Mouse (Mus musculus): Measurements from ENCODE around the gene Slc45a3.

- TF ChIP-seq MAX (IDR thresholded peaks at IDR 0.05; ENCODE audit: low read depth) (no peak), MYOG (IDR thresholded peaks at IDR 0.05; ENCODE audit: control insufficient read depth in 1 of 3, insufficient read depth in 1 of 3, insufficient read length in 2 of 3, low read depth in 2 of 3) (no peak), POLR2A (IDR thresholded peaks at IDR 0.05; ENCODE audit: insufficient read length, low read depth) (peak; percentile 84), CEBPB (IDR thresholded peaks at IDR 0.05; ENCODE audit: insufficient read depth, poor library complexity, severe bottlenecking) (no peak), TCF3 (IDR thresholded peaks at IDR 0.05; ENCODE audit: insufficient read length, low read depth) (no peak), E2F4 (IDR thresholded peaks at IDR 0.05; ENCODE audit: insufficient read depth) (no peak), TCF12 (IDR thresholded peaks at IDR 0.05; ENCODE audit: insufficient read depth, poor library complexity, severe bottlenecking) (no peak), USF1 (IDR thresholded peaks at IDR 0.05; ENCODE audit: low read depth) (no peak), POLR2AphosphoS2 (IDR thresholded peaks at IDR 0.05; ENCODE audit: insufficient read length, low read depth) (peak; percentile 76), SRF (IDR thresholded peaks at IDR 0.05; ENCODE audit: control insufficient read depth, insufficient read length, low read depth) (no peak), REST (IDR thresholded peaks at IDR 0.05; ENCODE audit: insufficient read depth, insufficient read length) (no peak), MYOD1 (IDR thresholded peaks at IDR 0.05; ENCODE audit: control insufficient read depth in 1 of 3, insufficient read length in 2 of 3, low read depth in 2 of 3) (peak in 1 of 3 experiments; percentile 20)
These were observed 44.6 kb downstream of the Slc45a3 start, which contains the start of gene Elk4 for GRCm38 (mm10) chr1:132007282-132007815.
